Mouse (Mus musculus) spleen, postnatal 4 days (tissue): Measurements from ENCODE around the gene Arfgap3.
"Not testable (repeated sequence)": the region's sequence is repeated elsewhere in the genome, so short reads cannot be mapped to it uniquely, and the experiment has no call there.

ENCODE experiments used
- DNase-seq, 2 experiments: peaks; one replicate each; pipeline ENCODE4 v3.0.0; 2022; ENCODE audit warnings: low spot score in 2 of 2

Arfgap3 gene

DNA sequence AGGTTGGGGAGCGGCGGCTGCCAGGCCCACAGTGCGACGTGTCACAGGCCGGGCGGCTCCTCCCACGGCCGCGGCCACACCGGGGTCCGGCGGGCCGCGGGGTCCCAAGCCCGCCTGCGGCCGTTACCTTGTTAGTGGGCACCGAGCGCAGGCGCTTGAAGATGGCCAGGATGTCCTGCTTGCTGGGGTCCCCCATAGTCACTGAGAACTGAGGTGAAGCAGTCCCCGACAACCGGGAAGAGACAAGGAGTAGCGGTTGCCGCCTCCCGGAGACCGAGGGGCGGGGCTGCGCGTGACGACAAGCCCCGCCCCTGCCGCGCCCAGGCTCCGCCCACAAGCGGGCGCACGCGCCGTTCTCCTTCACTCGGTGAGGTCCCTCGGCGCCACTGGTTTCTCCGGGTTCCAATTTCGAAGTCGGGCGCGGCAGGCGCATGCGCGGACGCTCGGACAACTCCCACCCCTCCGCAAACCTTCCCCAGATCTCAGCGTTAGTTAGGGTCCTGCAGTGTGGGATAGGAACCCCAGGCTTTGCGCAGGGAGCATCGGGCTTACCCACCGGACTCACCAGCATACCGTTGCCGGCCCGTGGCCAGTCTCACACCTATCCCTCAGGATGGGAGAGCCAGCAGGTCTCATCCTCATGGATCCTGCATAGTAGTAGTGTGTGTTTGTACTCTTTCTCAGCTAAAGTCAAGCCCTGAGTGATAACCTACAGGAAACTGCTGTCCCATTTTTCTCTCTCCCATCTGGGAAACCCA, at the start of gene Arfgap3:
TSS of gene Arfgap3 (minus strand) at position 294 of the 758 bp plus-strand sequence.
- peak; percentile 95 to 99 for DNase-seq

DNA sequence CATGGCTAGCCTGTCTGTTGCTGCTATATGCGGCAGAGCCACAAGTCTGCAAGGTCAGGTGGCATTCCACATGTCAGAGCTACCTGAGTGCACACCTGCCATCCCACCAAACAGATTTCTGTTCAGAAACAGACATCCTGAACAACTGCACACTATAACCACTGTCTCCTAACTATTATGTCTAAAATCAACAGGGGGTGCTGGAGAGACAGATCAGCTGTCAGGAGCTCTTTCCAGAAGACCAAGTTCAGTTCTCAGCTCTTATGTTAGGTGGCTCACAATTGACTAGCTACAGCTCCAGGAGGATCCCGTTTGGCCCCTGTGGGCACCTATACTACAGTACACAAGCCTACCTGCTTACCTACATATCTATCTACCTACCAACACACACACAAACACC, 42.7 kb upstream of the Arfgap3 start:
- no peak for DNase-seq

DNA sequence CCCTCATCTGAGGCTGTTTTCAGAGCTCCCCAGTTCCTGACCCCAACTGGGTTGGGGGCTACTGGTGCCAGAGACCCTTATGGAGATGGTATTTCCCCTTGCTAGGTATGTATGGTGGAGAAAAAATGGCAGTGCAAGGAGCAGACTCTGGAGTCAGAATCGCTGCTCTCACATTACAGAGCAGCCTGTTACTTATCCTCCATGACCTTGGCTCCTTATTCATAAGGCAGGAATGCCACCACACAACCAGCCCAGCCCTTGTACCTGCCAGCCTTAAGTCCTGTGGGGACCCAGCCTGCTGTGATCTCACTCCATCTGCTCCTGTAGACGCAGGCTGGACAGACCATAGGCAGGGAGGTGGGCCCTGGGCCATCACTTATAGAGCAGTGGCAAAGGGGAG, 37.9 kb upstream of the Arfgap3 start:
- DNase-seq: no peak

DNA sequence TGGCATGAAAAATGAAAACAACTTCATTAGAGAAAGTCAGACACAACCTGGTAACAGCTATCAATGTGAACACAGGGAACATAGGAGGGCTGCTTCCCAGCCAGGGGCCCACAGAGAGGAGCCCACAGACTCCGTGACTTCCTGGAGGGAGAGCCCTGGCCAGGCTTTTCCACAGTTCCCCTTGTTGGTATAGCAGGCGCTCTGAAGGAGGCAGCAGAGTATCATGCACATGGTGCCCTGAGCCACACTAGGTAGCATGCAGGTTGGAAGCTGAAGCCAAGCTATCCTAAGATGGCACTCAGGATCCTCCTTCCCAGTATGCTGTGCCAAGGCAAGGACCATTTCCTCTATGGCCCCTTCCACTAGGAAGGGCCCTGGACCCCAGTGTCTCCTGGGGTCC, 33.6 kb upstream of the Arfgap3 start:
- DNase-seq: no peak

DNA sequence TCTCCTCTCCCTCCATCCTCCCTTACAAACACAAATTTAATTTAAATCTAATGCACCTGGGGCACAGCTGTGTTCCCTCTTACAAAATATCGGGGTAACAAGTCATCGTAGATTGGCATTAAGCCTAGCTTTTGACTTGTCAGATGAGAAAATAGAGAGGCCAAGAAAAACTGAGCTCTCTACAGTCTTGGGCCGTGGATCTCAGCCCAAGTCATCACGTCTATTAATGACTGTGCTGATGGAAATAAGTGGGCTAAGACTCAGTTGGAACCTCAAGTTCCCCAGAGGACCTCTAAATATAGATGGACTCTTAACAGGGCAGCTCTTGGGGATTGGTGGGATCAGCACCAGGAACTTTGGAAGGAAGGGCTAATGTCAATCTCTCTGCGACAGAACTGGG, 33.1 kb upstream of the Arfgap3 start:
- DNase-seq: no peak

DNA sequence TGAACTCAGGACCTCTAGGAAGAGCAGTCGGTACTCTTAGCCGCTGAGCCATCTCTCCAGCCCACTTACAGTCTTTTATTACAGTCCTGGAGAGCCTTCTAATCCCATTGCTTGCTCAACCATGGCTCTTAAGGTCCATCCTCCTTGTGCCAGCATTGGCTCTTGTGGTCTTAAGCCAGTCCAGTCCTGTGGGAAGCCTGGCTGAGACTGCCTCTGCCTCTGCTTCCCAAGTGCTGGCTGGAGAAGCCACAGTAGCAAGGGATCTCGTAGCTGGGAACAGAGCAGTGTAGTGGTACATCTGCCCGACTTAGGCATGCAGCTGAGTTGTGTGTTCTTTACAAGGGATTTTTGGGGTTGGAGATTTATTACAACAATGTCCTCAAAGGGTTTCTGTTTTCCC, 32.4 kb upstream of the Arfgap3 start:
- DNase-seq: no peak

DNA sequence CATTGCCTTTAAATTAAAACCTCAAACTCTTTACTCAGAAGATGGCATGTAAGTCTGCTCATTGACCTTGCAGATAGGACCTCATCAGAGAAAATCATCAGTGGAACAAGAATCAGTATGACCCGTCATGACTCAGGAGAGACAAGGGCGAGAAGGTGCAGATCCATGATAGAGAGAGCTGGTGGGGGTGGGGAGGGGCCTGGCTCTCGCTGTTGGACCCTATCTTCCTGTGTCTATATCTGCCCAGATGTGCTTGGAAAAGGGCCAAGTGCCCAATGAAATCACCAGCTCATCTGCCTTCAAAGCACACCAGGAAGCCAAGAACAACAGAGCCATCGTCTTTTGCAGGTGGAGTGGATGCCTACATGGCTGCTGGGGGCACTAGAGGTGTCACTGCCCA, 27.1 kb upstream of the Arfgap3 start:
- DNase-seq: peak in 1 of 2 experiments; percentile 65

DNA sequence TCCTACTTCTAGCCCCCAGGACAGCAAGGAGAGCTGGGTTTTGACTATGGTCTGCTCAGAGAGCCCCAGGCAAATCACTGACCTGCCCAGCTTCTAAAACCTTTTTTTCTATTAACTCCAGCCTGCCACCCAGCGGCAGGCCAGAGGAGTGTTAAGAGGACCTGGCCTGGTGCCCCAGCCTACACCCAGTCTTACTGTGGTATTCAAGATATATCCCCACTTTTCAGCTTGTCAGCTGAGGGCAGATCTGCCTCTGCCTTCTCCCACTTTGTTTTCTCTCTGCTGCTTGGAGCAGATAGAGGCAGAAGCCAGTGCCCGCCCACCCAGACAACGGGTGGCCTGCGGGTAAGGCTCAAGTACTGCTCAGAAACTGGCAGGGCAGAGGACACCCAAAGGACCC, 25.1 kb upstream of the Arfgap3 start:
- DNase-seq: peak; percentile 86 to 91

DNA sequence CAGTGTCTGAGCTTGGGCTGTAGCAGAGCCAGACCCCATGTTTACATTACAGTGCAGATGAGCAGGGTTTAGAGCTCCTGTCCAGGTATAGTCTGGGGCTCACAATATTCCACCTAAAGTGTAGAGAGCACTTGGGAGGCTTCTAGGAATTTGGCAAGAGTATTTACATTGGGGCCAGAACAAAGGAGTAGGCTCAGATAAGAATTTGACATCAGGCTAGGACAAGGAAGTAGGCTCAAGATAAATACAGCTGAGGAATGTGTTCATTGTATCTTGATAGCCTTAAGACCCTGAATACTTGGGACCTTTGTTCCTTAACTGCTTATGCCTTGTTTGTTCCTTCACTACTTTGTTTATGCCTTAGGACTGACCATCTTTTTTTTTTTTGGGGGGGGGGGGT, 24.0 kb upstream of the Arfgap3 start:
- DNase-seq: no peak

DNA sequence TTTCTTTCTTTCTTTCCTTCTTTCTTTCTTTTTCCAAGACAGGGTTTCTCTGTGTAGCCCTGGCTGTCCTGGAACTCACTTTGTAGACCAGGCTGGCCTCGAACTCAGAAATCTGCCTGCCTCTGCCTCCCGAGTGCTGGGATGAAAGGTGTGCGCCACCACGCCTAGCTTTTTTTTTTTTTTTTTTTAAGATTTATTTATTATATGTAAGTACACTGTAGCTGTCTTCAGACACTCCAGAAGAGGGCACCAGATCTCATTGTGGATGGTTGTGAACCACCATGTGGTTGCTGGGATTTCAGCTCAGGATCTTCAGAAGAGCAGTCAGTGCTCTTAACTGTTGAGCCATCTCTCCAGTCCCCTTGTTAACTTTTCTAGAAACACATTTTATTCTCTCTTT, 18.7 kb upstream of the Arfgap3 start:
- not testable (repeated sequence) for DNase-seq

DNA sequence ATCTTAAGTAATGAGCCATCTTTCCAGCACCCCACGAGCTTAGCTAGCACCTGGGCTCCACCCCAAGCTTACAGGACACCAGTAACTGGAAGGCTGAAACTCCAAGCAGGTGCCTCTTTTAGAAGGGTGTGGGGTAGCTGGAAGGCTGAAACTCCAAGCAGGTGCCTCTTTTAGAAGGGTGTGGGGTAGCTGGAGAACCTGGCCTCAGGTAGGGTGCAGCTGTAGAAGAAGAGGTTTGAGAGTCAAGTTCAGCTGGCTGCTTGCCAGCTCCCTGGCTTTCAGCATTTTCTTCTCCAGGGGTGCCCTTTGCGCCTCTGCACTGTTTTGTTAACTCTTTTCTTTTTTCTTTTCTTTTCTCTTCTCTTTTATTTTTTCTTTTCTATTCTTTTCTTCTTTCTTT, 18.2 kb upstream of the Arfgap3 start:
- DNase-seq: no peak

DNA sequence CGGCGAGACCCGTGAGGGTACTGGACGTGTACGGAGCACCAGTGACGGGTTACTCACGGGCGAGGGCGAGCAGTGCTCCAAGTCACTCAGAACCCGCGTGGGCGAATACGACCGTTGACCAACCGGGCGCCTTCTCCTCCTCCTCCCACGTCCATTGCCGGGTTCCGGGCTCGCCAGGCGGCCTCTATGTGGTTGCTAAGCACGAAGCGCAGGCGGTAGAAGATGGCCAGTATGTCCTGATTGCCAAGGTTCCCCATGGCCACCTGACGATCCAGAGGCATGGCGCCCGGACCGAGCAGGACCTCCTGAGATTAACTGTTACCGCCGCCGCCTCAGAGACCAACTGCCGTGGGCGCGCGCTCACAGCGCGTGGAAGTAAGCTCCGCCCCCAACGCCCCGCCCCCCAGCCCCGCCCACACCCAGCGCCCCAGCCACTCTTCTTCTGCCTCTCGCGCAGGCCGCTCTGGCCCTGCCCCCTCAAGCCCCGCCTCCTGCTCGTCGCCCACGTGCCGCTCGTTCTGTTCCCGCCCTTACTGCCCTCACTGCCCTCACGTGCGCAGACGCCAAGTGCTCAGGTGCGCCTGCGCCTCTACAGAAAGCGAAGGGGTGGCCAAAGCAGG, 17.0 kb upstream of the Arfgap3 start:
- DNase-seq: peak; percentile 79 to 84

DNA sequence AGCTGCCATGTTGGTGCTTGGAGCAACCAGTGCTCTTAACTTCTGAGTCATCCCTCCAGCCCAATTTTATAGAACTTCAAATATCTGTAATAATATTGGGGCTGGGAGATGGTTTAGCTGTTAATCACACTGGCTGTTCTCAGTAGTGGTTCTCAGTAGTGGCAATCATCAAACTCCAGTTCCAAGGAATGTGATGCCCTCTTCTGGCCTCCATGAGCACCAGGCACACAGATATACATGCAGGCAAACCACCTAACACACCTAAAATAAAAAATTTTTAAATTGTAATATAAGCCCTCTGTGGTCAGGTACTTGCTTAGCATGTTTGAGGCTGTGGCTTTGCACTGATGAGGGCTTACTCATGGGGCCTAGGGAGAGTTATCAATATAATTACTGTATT, 15.7 kb upstream of the Arfgap3 start:
- no peak for DNase-seq

DNA sequence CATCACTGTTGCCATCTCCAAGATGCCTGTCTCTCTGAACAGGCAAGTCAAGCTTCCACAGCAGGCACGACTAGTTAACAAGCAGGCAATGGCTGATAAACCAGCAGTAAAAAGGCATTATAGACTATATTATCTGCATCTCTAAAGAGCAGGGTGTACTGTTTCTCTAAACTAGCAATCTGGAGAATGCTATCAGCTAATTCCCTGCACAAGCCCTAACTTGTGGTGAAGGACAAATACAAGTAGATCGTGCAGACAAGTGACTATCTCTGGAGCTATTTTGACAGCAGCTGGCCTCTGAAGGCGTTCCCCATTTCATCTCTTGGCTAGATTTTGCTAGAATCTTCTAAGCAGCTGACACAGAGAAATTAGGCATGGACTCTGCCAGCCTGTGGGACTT, 14.1 kb upstream of the Arfgap3 start:
- DNase-seq: no peak

DNA sequence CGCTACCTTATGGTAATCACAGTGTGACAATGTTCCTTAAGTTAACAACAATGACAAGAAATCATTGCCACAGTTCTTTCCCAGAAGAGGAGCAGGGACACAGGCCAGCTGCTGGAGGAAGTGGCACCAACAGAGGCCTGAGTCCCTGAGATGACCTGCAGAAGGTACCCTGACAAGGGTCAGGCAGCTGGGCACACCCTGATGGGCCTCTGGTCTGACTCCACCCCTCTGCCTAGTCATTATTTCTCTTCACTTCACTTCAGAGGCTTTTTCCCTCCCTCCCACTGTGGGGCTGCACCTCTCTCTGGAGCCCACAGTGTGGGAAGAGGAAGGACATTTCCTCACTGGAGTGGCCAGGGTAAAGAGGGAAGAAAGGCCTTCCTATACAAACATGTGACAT, 12.8 kb upstream of the Arfgap3 start:
- not testable (repeated sequence) for DNase-seq

DNA sequence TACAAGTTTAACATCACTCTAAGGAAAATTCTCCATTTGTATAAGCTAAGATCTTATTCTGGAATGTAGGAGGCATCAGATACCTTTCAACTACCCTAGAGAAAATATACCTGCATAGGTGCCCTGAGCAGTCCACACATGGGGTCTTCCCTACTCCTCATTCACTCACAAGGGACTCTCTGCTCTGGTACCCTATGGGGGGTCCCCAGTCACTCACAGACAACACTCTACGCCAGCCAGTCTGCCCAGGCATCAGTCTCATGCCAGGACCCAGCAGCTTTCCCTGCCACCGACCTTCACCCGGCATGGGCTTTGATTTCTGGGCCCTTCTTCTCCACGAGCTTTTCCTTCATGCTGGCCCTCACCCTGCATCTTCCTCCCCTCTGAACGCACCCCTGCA, 10.9 kb upstream of the Arfgap3 start:
- DNase-seq: not testable (repeated sequence)

DNA sequence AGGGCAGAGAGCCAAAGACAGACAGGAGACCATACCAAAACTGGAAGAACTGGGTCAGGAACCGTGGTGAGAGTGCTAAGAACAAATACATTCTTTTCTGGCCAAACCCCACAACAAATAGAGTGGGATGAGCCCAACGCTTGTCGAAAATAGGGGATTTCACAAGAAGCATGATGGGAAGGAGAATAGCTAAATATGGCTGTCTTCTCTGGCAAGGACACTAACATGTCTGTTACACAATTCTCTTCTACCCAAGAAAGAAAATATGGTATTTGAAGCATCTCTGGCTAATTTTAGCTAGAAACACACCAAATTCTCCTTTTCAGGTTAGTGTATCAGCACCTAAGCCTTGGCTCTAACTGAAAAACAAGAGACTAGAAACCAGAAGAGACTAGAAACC, 10.1 kb upstream of the Arfgap3 start:
- DNase-seq: no peak

DNA sequence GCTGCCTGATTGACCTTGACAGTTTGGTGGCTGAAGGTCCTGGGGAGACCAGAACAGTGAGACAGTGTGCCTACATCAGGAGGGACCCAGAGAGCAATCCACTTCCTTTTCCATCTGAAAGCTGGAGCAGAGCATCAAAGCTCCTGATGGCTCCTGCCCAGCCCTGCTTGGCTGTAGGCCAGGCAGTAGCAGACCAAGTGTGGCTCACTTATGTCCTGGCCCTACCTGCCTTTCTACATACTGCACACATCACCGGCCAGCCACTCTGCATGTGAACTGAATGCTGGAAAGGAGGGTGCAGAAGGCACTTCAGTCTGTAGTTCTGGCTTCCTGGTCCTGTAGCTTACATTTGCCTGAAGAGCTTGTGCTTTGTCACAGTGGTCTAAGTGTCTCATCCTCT, 8.4 kb upstream of the Arfgap3 start:
- no peak for DNase-seq

DNA sequence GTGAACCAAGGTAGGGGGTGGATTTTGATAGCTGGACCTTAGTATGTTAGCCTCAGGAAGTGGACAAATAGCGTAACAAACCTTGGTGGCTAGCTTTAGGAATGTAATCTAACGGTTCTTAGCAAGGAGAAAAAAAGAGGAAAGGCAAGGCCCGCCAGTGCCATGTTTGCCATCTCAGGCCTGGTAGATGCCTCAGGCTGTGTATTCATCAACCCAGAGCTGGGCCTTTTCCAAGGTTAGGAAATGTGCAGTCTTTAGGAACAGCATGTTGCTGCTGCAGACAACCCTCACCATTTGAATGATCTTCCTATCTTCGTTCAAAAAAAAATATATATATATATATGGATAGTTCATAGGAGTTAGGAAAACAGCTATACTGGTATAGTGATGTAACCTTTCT, 1.5 kb upstream of the Arfgap3 start:
- DNase-seq: no peak

DNA sequence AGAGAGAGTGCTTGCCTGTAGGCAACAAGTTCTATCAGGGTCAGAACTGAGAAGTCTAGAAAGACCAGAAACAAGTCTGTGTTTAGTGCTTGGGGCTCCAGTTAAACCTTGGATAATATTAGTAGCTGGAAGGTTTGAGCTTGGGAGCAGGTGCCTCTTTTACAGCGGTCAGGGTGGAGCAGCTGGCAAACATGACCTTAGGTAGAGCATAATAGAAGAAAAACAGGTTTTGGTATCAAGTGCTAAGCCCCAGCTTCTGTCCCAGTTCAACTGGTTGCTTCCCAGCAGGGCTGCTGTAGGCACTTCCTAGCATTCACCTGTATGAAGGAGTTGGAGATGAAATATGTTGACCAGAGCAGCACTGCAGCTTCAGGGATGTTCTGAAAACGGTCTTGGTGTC, 812 bp upstream of the Arfgap3 start:
- no peak for DNase-seq

DNA sequence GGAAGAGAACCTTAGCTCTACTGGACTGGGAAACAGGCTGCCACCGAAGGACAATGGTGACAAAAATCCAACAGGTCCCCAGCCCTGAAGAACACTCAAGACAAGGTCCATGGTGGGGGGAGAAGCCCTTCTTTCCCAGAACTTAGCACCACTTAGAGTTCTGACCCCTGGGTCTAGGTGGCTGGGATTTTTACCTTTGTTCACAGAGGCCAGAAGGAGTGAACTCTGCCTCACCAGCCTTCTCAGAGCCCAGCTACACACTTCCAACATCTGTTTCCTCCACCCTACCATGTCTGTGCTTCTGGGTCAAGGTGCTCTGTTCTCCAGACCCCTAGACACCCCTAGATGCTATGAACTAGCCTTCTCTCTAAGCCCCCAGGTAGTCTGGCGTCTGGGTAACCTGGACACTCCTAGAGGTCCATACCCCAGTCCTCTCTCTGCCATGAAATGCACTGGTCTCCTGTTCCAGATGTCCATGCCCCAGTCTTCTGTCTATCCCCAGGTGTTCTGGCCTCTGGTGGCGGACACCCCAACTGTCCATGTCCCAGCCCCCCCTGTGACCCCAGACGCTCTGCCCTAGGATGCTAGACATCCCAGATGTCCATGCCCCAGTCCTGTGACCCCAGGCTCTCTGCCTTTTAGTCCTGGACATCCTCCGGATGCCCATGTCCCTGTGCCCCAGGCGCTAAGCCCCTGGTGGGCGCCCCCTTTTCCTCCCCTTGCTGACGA, 658 bp downstream of the Arfgap3 start:
- DNase-seq: no peak

DNA sequence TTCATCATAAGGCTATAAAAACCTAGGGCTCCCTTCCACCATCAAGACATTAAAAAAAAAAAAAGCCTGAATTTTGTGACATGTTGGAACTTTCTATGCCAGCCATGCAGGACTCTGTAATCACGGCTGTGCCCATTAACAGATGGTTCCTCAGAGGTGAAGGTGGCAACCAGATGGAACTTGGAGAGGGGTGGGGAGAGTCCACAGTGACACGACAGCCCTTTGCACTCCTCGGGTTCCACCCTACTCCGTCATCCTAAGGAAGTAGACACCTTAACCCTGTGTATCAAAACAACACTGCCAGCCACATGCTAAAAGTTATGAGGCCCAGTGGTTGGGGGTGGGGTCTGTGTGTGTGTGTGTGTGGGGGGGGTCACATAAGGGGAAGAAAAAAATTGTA, 1.3 kb downstream of the Arfgap3 start:
- no peak for DNase-seq

DNA sequence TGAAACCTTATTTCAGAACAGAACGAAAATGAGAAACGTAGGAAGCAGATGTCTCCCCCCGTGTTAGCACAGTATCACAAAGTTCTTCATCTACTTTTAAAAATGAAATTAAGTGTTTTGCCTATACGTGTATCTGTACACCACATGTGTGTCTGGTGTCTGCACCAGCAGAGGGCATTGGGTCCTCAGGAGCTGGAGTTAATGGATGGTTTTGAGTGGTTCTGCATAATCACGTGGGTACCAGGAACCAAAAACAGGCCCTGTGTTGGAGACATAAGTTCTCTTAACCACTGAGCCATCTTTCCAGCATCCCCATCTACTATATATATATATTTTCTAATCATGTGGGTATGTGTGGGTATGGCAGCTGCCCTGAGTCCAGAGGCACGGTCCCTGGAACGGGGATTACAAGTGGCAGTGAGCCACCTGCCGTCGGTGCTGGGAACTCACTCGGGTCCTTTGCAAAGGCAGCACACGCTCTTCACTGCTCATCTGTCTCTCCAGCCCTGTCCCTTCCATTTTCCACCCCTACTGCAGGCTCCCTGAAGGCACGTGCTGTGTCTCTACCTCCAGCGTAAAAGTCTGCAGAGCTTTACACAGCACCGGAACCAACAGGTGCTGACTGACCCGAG, 4.0 kb downstream of the Arfgap3 start:
- DNase-seq: no peak
